Mouse (Mus musculus) lung, adult 2 months (tissue): ENCODE results near the gene Ppia.

Experiments used
- CTCF ChIP-seq: fragments of 200-500 bp; IDR thresholded peaks from 2 replicates; pipeline ENCODE4 v1.5.1; 2011; ENCODE audit warnings: mild to moderate bottlenecking, low read length, control low read depth; ENCODE audit not compliant: insufficient read depth
- POLR2A ChIP-seq: fragments of 200-500 bp; IDR thresholded peaks from 2 replicates; pipeline ENCODE4 v1.6.1; 2011; ENCODE audit warnings: low read depth, mild to moderate bottlenecking, control low read depth, low read length, borderline replicate concordance; ENCODE audit errors: extremely low read depth

GRCm38 (mm10) chr11:6420283-6420703 is 5.0 kb downstream of the Ppia start:
- TF ChIP-seq CTCF, result no peak
- no peak for TF ChIP-seq POLR2A
